Mouse (Mus musculus) mesoderm, embryonic 11.5 days (tissue): ENCODE results near the gene Gm44502.

ENCODE experiments used
- DNase-seq: peaks from one replicate; pipeline ENCODE4 v3.0.0-alpha.2; 2012; ENCODE audit warnings: low read depth, low spot score

Gene Gm44502

DNA sequence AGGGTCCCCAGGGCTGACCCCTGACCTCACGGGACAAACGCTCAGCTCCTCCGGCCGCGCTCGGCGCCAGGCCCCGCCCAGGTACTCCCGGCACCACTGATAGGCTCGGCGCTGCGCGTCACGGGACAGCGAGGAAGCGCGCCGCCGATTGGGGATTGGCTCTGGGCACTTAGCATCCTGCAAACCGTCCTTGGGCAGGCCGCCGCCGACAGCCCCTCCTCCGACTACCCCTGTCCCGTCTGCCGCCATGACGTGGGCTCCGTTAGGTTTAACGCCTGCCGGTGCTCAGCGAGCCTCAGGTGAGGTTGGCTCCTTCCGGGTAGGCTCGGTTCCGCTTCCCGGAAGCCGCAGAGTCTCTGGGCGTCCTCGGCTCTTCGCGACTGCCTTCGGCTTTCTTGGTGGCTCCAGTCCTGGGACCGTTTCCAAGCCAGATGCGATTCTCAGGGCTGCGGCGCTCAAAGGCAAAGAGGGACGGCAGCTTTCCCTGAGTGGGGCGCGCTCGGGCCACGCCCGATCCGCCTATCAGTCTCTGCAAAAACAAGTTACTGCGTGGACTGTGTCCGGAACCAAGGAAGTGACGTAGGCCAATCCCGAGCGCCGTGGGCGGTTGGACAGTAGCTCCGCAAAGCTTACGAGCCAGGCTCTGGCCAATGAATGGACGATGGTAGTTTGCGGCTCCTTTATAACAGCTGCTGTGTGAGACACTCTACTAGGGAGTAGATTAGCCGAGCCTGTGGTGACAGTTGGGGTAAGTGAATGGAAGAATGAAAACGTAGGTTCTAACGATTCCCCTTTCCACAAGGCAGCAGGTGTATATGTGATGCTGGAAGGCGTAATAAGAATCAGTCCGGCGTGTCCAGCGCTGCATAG, at the start of gene Gm44502, which contains the start of the genes C730034F03Rik and Chkb:
Gm44502 (minus strand) TSS at position 345 of the 870 bp plus-strand sequence.
C730034F03Rik (plus strand) TSS at position 238 of the 870 bp plus-strand sequence.
Chkb (minus strand) TSS at position 557 of the 870 bp plus-strand sequence.
- DNase-seq = peak; percentile 93

DNA sequence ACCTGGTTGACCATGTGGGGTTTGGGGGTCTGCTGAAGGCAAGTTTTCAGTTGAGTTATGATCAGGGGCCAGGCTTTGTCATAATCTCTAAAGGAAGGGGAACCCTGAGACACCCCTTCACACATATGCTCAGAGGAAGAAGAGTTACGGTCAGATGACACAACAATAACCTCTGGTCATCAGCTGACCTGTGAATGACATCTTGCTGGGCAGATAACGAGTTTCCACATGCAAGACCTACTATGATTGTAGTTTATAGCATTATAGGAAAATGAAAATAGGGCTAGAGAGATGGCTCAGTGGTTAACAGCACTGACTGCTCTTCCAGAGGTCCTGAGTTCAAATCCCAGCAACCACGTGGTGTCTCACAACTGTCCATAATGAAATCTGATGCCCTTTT, 49.1 kb upstream of the Gm44502 start:
- DNase-seq = no peak

GRCm38 (mm10) chr15:89477806-89478205, 48.3 kb upstream of the Gm44502 start:
- no peak for DNase-seq

GRCm38 (mm10) chr15:89477091-89477491, 47.6 kb upstream of the Gm44502 start, which contains the start of gene Arsa:
TSS of gene Arsa (minus strand) at chr15:89477425.
- no peak for DNase-seq

DNA sequence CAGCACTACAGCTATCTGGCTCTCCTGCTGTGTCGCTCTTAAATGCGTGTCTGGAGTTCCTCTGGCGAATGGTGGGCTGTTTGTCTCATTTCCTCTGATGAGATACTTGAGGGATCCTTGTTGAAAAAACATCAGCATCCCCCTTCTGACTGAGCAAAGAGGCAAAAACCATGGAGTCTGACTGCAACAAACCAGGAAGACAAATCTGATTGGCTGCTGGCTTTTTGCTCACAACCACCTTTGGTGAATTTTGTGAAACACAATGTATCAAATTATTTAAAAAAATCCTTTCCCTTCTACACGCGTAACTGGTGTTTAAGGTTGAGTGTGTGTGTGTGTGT, 46.9 kb upstream of the Gm44502 start:
- no peak for DNase-seq

GRCm38 (mm10) chr15:89475611-89476474, 46.3 kb upstream of the Gm44502 start:
- peak; percentile 88 for DNase-seq

GRCm38 (mm10) chr15:89475293-89475600, 45.8 kb upstream of the Gm44502 start:
- no peak for DNase-seq

DNA sequence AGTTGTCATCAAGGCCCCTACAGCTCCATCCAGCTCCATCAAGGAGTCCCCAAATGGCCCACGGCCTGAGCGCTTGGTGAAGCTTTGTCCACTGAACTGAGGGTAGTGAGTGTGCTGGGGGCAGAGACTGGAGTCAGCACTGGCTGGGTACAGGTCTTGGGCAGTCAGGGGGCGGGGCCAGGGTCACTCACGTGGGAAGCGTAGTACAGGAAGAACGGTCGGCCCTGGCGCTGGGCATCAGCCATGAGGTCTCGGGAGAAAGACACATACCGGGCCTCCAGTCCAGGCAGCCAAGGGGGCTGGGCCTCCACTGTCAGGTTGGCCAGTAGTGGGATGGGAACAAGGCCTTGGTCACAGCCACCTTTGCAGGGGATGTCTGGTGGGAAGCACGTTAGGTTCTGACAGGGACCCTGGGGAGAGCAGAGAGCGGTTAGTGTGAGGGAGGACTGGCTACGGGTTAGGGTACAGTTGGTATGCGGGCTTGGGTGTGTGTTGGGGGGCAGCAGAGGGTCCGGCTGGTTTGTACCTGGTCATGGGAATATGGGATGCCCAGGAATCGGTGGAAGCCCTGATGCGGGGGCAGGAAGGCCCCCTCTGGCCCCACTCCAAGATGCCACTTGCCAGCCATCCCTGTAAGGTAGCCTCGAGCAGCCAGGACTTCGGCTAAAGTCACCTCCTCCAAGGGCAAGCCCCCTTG, 45.2 kb upstream of the Gm44502 start:
- no peak for DNase-seq

- DNase-seq = no peak
Observed at GRCm38 (mm10) chr15:89473921-89474320, 44.4 kb upstream of the Gm44502 start.

- no peak for DNase-seq
Observed at GRCm38 (mm10) chr15:89473370-89473769, 43.9 kb upstream of the Gm44502 start.

DNA sequence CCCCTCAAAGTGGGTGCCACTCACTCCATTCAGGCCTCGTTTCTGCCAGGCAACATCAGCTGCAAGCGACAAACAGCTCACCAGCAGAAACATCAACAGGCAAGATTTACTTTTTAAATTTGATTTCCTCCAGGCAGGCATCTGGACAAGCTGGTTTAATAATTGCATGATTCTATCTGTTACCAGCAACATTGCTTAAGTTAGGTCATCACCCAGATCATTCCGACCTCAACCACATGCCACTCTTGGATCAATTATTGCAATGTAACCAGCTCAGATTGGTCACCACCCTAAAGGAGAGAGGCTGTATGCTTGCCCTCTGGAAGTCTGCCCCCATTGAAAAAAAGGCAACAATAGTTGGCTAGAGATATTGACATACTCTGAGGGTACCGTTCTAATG, 42.0 kb upstream of the Gm44502 start:
- DNase-seq = no peak

- DNase-seq = peak; percentile 47
Observed at GRCm38 (mm10) chr15:89468577-89468976, 39.1 kb upstream of the Gm44502 start.

- DNase-seq = peak; percentile 48
Observed at GRCm38 (mm10) chr15:89465052-89465451, 35.6 kb upstream of the Gm44502 start.

DNA sequence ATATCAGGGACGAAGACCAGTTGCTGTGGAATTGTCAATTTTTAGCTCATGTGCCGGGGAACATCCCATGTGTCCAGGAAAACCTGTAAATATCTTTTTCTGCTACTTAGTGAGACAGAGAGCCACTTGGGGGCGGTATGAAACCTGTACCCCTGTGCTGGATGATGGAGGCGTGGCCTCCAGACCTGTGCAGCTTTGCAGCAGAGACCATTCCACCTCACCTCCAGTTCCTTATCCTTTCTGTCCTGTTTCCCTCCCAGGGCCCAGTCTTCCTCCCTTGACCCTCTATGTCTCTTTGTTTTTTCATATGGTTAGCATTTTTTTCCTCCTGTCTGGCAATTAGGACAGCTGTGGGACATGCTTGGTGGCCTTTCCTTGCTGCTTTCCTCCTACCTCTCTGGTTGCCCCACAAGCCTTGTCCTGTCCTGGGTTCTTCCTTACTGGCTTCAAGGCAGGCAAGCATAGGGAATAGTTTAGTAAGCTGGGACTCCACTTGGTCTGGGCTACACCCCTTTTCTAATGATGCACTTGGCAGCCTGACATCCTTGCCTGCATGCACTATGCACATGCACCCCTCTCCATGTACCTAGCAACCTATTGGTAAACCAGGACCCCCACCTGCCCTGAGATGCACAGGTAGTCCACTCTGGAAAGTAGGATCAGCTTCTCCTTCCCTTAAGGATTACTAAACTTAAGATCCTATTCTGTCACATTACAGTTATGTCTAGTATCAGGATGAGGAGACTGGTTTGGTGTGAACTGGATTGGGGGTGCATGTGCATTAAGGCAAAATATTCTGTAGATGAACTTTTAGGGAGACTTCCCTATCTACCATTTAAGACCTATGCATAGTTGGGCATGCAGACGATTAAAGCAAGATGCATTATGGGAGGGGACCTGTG, 34.1 kb upstream of the Gm44502 start:
- DNase-seq = no peak

GRCm38 (mm10) chr15:89462176-89462575, 32.7 kb upstream of the Gm44502 start:
- DNase-seq = no peak

DNA sequence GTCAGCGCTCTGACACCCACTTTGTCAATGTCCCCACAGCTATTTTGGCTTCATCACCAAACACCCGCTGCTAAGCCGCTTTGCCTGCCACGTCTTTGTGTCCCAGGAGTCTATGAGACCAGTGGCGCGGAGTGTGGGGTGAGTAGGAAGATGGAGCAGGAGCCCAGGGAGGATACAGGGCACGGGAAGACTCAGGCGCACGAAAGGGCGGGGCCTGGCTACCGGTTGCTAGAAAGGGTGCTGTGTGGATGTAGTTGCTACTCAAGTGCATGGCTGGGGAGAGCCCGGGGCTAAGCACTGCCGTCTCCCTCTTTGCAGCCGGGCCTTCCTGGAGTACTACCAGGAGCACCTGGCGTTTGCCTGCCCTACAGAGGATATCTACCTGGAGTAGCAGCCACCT, 31.8 kb upstream of the Gm44502 start:
- no peak for DNase-seq

- DNase-seq = no peak
Observed at GRCm38 (mm10) chr15:89460298-89460697, 30.8 kb upstream of the Gm44502 start.

GRCm38 (mm10) chr15:89459821-89460220, 30.3 kb upstream of the Gm44502 start:
- DNase-seq = no peak

GRCm38 (mm10) chr15:89458942-89459341, 29.4 kb upstream of the Gm44502 start:
- DNase-seq = no peak

DNA sequence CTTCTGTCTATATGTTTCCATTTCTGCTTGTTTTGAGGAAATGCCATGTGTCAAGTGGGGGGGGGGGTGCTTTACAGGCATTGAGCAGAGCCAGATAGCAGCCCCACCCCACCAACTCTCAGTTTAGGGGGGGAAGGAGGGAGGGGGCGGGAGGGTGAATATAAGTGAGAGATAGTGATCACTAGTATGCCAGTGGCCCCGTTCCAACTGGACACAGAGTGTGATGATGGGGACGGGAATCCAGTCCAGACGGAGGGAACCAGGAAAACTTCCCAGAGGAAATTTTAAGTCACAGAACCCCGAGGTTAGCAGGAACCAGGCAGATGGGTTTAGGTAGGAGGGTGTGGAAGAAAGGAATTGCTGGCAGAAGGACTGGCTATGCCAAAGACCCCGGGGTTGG, 26.1 kb upstream of the Gm44502 start:
- DNase-seq = no peak

GRCm38 (mm10) chr15:89454857-89455256, 25.4 kb upstream of the Gm44502 start:
- DNase-seq = no peak
